Mouse (Mus musculus): ENCODE measurements around the gene Kat2a. TPM values are rescaled to one million over a fixed set of nuclear protein-coding genes. Genes with fewer than 3 reads are reported as not detected.

Kat2a gene
- polyA plus RNA-seq, 1 experiment, result 25.9 TPM

DNA sequence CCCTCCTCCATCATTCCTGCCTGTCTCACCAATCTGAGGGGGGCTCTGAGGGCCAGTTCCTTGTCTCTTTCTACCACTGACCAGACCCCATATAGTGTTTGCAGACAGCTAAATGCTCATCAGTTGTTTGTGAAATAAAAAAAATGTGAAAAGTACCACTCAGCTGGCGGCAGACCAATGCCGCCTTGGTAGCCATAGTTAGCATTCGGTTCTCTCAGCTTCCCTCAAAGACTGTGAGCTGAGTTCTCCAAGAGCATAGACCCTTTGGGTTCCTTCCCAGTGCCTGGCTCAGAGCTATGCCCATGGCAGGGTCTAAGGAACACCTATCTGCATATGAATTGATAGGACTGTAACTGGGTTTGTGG, 42.4 kb upstream of the Kat2a start:
- no peak overlapping the region for H3K27ac ChIP-seq (ENCODE audit: insufficient read depth, low read depth, low read length)
- no peak overlapping the region for H3K4me3 ChIP-seq (ENCODE audit: insufficient read depth, low read depth, low read length)
- no peak for DNase-seq
- TF ChIP-seq CTCF (conservative IDR thresholded peaks at IDR 0.05; ENCODE audit: insufficient read depth, insufficient read length, low read depth, low read length), result no peak
- no peak for TF ChIP-seq POLR2A (IDR thresholded peaks at IDR 0.05; ENCODE audit: low read depth, low read length)
- no peaks in the 10 kb centered on the region for H3K4me1 ChIP-seq (ENCODE audit: control insufficient read depth, insufficient read depth, low read length)
- H3K36me3 ChIP-seq (ENCODE audit: control insufficient read depth, insufficient read depth, low read length), result no peaks in the 10 kb centered on the region
- WGBS, result 92% methylated on average over 3 of the region's 3 CpGs
- no peaks in the 10 kb centered on the region for H3K27me3 ChIP-seq (replicated peaks; ENCODE audit: control insufficient read depth, insufficient read depth, low read length)

GRCm38 (mm10) chr11:100754021-100754692, 41.9 kb upstream of the Kat2a start:
- WGBS, result 82% methylated on average over 12 of the region's 12 CpGs
- H3K27me3 ChIP-seq (replicated peaks; ENCODE audit: control insufficient read depth, insufficient read depth, low read length), result no peaks in the 10 kb centered on the region

DNA sequence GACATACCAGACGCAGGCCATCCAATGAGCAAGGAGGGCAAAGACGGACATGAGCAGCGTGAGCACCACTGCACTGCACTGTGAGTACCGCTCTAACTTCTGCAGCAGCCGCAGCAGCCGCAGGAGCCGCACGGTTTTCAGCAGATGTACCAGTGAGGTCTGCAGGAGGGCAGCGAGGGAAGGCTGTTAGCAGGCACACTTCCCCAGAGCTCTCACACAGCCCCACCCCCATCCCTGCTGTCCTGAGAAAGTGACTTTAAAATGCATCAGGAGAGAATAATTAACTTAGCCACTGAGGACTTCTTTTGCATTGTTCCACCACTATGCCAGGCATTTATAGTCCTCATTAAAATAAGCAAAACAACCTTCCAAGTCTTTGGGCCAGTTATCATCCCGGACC, 40.0 kb upstream of the Kat2a start:
- Histone ChIP-seq H3K36me3 (ENCODE audit: control insufficient read depth, insufficient read depth, low read length) (no peaks in the 10 kb centered on the region), H3K27me3 (replicated peaks; ENCODE audit: control insufficient read depth, insufficient read depth, low read length) (no peaks in the 10 kb centered on the region), H3K27ac (ENCODE audit: insufficient read depth, low read depth, low read length) (no peak overlapping the region), H3K4me1 (ENCODE audit: control insufficient read depth, insufficient read depth, low read length) (no peaks in the 10 kb centered on the region), H3K4me3 (ENCODE audit: insufficient read depth, low read depth, low read length) (no peak overlapping the region)
- TF ChIP-seq CTCF (conservative IDR thresholded peaks at IDR 0.05; ENCODE audit: insufficient read depth, insufficient read length, low read depth, low read length) (no peak), POLR2A (IDR thresholded peaks at IDR 0.05; ENCODE audit: low read depth, low read length) (no peak)
- WGBS, result 42% methylated on average over 10 of the region's 10 CpGs
- no peak for DNase-seq

More at GRCm38 (mm10) chr11:100754021-100754692, 41.9 kb upstream of the Kat2a start:
- TF ChIP-seq CTCF (conservative IDR thresholded peaks at IDR 0.05; ENCODE audit: insufficient read depth, insufficient read length, low read depth, low read length) (no peak), POLR2A (IDR thresholded peaks at IDR 0.05; ENCODE audit: low read depth, low read length) (no peak)
- Histone ChIP-seq H3K36me3 (ENCODE audit: control insufficient read depth, insufficient read depth, low read length) (no peaks in the 10 kb centered on the region), H3K4me3 (ENCODE audit: insufficient read depth, low read depth, low read length) (no peak overlapping the region), H3K4me1 (ENCODE audit: control insufficient read depth, insufficient read depth, low read length) (no peaks in the 10 kb centered on the region), H3K27ac (ENCODE audit: insufficient read depth, low read depth, low read length) (no peak overlapping the region)
- DNase-seq, result no peak

- DNase-seq, result no peak
- WGBS, result 89% methylated on average over 16 of the region's 16 CpGs
- Histone ChIP-seq H3K4me1 (ENCODE audit: control insufficient read depth, insufficient read depth, low read length) (no peaks in the 10 kb centered on the region), H3K27ac (ENCODE audit: insufficient read depth, low read depth, low read length) (no peak overlapping the region), H3K4me3 (ENCODE audit: insufficient read depth, low read depth, low read length) (no peak overlapping the region), H3K27me3 (replicated peaks; ENCODE audit: control insufficient read depth, insufficient read depth, low read length) (no peaks in the 10 kb centered on the region), H3K36me3 (ENCODE audit: control insufficient read depth, insufficient read depth, low read length) (no peaks in the 10 kb centered on the region)
- TF ChIP-seq CTCF (conservative IDR thresholded peaks at IDR 0.05; ENCODE audit: insufficient read depth, insufficient read length, low read depth, low read length), result no peak
- no peak for TF ChIP-seq POLR2A (IDR thresholded peaks at IDR 0.05; ENCODE audit: low read depth, low read length)
Measured at GRCm38 (mm10) chr11:100750127-100750526, 37.9 kb upstream of the Kat2a start.

GRCm38 (mm10) chr11:100749469-100749868, 37.2 kb upstream of the Kat2a start:
- no peak for DNase-seq
- Histone ChIP-seq H3K4me1 (ENCODE audit: control insufficient read depth, insufficient read depth, low read length) (no peaks in the 10 kb centered on the region), H3K4me3 (ENCODE audit: insufficient read depth, low read depth, low read length) (no peak overlapping the region), H3K36me3 (ENCODE audit: control insufficient read depth, insufficient read depth, low read length) (no peaks in the 10 kb centered on the region), H3K27ac (ENCODE audit: insufficient read depth, low read depth, low read length) (no peak overlapping the region), H3K27me3 (replicated peaks; ENCODE audit: control insufficient read depth, insufficient read depth, low read length) (no peaks in the 10 kb centered on the region)
- TF ChIP-seq CTCF (conservative IDR thresholded peaks at IDR 0.05; ENCODE audit: insufficient read depth, insufficient read length, low read depth, low read length), result no peak
- no peak for TF ChIP-seq POLR2A (IDR thresholded peaks at IDR 0.05; ENCODE audit: low read depth, low read length)
- 33% methylated on average over 25 of the region's 25 CpGs for WGBS

- DNase-seq, result no peak
- 76% methylated on average over 4 of the region's 4 CpGs for WGBS
- no peaks in the 10 kb centered on the region for H3K4me1 ChIP-seq (ENCODE audit: control insufficient read depth, insufficient read depth, low read length)
- no peak overlapping the region for H3K4me3 ChIP-seq (ENCODE audit: insufficient read depth, low read depth, low read length)
- H3K27me3 ChIP-seq (replicated peaks; ENCODE audit: control insufficient read depth, insufficient read depth, low read length), result no peaks in the 10 kb centered on the region
- H3K27ac ChIP-seq (ENCODE audit: insufficient read depth, low read depth, low read length), result no peak overlapping the region
- H3K36me3 ChIP-seq (ENCODE audit: control insufficient read depth, insufficient read depth, low read length), result no peaks in the 10 kb centered on the region
- TF ChIP-seq POLR2A (IDR thresholded peaks at IDR 0.05; ENCODE audit: low read depth, low read length) (no peak), CTCF (conservative IDR thresholded peaks at IDR 0.05; ENCODE audit: insufficient read depth, insufficient read length, low read depth, low read length) (no peak)
Measured at GRCm38 (mm10) chr11:100748620-100749019, 36.4 kb upstream of the Kat2a start.

DNA sequence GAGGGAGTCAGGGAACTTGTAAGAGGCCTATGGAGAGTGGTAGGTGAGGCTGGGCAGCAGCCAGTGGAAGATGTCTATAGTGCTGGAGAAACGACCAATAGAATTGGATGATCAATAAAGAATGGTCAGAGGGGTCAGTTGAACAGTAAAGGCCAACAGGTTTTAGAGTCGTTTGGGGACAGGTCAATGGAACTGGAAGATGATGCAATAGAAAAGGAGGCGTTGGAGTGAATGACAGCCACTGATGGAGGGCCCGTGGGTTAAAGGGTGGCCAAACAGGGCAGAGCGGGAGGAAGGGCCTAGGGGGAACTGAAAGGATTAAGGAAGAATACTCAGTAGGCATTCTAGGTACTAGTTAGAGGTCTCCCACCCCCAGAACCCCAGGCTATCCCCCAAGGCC, 34.8 kb upstream of the Kat2a start:
- Histone ChIP-seq H3K27ac (ENCODE audit: insufficient read depth, low read depth, low read length) (no peak overlapping the region), H3K27me3 (replicated peaks; ENCODE audit: control insufficient read depth, insufficient read depth, low read length) (no peaks in the 10 kb centered on the region), H3K4me3 (ENCODE audit: insufficient read depth, low read depth, low read length) (no peak overlapping the region), H3K36me3 (ENCODE audit: control insufficient read depth, insufficient read depth, low read length) (no peaks in the 10 kb centered on the region), H3K4me1 (ENCODE audit: control insufficient read depth, insufficient read depth, low read length) (no peaks in the 10 kb centered on the region)
- DNase-seq, result no peak
- TF ChIP-seq CTCF (conservative IDR thresholded peaks at IDR 0.05; ENCODE audit: insufficient read depth, insufficient read length, low read depth, low read length) (no peak), POLR2A (IDR thresholded peaks at IDR 0.05; ENCODE audit: low read depth, low read length) (no peak)
- 68% methylated on average over 5 of the region's 5 CpGs for WGBS

All from kidney, adult 2 months (tissue).